Mouse (Mus musculus): ENCODE measurements at regions not wholly inside any gene's neighbourhood (a gene's known extent, or its start where the extent isn't known, plus 50 kb on each side); places are given as distances from the start of the nearest gene placed in this dataset.
A peak's percentile ranks its signal among the peaks of the same experiment; 100 is the strongest.

DNA sequence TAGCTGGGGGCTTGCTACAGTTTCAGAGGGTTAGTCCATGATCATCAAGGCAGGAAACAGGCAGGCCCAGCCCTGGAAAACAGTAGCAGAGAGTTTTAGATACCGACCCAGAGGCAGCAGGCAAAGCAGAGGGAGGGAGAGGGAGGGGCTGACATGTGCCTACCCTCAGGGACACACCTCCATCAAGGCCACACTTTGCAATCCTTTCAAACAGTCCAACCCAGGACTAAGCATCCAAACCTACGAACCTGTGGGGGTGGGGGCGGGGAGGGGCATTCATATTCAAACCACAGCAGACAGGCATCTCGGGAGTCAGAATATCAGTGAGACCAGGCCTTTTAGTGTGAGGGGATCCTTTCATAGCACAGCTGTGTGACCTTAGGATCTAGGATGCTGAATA, 103.2 kb downstream of the Fam168b start:
- no peak for DNase-seq (ENCODE audit: low read depth)

GRCm38 (mm10) chr1:34740891-34741290, 102.0 kb downstream of the Fam168b start:
- no peak for DNase-seq (ENCODE audit: low read depth)

- DNase-seq (ENCODE audit: low read depth) = no peak
These were observed 100.6 kb downstream of the Fam168b start for GRCm38 (mm10) chr1:34742234-34742633.

GRCm38 (mm10) chr1:34745881-34746280, 97.0 kb downstream of the Fam168b start:
- DNase-seq (ENCODE audit: low read depth) = no peak

- DNase-seq (ENCODE audit: low read depth) = peak; percentile 29
These were observed 93.5 kb downstream of the Fam168b start for GRCm38 (mm10) chr1:34749161-34750040.

- no peak for DNase-seq (ENCODE audit: low read depth)
These were observed 92.5 kb downstream of the Fam168b start for GRCm38 (mm10) chr1:34750061-34751054.

GRCm38 (mm10) chr1:34751128-34751527, 91.7 kb downstream of the Fam168b start:
- no peak for DNase-seq (ENCODE audit: low read depth)

DNA sequence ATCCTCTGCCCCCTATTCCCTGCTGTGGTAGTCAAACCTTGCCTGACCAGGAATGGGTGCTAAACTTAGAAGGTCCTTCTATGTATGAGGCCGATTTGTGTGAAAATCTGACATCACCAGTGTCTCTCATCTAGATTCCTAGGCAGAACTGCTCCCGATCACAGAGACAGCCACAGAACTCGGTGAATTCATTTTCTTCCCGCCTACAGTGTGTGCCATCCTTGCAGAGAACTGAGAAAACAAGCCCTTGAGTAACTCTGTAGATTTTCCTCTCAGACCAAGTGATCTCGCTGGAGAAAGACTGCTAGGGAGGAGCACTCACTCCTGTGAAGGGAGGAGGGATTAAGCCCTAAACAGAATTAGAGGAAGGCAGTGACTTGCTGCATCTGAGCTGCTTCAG, 89.3 kb downstream of the Fam168b start:
- DNase-seq (ENCODE audit: low read depth) = no peak

DNA sequence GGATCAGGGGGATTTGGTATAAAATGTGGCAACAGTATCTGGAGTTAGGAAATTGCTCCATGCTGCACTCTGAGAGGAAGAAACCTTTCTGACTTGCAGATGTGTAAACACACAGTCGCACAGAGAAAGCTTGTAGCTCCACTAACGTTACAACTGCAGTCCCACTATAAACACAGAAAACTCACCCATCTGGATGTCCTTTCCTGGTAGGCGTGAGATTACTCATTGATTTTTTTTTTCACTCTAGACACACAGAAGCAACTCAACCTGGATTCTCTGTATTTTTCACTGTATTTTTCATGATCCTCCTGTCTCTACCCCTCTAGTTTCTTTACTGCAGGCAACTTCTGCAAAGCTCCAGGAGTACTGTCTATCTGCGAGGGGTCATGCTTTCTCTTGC, 82.3 kb downstream of the Fam168b start:
- DNase-seq (ENCODE audit: low read depth) = no peak

- no peak for DNase-seq (ENCODE audit: low read depth)
These were observed 81.4 kb downstream of the Fam168b start for GRCm38 (mm10) chr1:34761436-34761835.

- no peak for DNase-seq (ENCODE audit: low read depth)
These were observed 81.0 kb downstream of the Fam168b start for GRCm38 (mm10) chr1:34761870-34762269.

Data from NIH3T3 (cell line).